Mouse (Mus musculus): ENCODE measurements at regions not wholly inside any gene's neighbourhood (a gene's known extent, or its start where the extent isn't known, plus 50 kb on each side); places are given as distances from the start of the nearest gene placed in this dataset.
A peak's percentile ranks its signal among the peaks of the same experiment; 100 is the strongest.

DNA sequence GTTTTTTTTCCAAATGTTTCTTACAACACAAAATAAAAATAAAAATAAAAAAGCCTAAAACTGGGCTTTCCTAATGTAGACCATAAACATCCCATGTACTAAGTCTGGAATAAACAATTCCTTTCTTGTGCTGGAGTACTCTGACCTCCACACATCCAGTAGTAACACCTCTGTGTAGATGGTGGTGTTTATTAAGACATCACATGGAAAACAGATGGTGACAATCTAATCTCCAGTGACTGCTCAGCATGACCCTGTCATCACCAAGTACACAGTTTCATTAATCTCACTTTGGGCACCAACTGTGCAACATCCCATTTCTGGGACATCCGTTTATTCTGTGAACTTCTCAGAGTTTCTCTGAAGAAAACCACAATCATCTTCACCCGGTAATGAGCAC lies 118.7 kb upstream of the Bank1 start:
- no peak for DNase-seq (ENCODE audit: low read depth)

DNA sequence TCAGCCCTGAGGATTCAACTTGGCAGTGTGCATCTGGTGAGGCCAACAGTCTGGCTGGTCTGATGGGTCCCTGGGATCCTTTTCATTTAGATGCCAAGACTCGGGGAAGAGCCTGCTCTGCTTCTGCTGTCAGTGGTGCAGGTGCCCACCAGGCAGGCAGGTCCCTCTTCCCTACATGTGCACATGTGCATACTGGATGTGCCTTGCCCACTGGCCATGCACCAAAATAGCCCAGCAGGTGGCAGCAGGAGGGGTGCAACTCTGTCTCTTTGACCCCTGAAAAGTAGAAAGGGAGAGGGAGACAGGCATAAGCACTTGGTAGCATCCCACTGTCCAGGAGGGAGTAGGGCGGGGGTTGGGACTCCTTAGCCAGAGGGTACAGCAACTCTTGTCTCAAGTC lies 116.2 kb upstream of the Bank1 start:
- no peak for DNase-seq (ENCODE audit: low read depth)

DNA sequence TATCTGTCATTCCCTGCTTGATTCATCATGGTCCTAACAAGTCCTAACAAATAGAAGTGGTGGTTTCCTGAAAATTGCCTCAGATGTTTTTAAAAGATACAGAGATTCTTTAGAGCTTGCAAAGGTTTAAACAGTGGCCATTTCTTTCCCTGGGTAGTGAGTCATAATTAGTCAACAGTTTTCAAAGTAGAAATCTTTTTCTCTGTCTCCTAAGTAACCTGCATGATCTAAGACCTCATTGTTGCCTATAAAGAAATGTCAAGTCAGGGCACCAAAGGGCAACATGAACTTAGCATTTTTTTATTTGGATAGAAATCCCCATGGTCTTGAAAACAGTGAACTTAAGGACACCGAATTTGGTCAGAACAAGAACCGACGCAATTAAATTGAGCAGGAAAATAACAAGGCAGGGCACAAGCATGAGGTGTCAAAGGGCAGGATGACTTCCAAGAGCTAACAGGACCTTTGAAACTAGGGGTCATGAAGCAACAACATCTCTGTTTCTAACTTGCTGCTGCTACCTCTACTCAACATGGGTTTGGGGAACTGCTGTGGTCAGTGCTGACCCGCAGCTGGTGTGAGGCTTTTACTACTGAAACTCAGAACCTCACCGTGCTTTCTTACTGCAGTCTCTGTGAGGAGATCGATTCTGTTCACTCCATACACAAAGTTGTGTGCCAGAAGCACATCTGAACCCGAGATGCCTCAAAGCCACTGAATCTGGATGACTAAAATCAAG lies 114.2 kb upstream of the Bank1 start:
- DNase-seq (ENCODE audit: low read depth) = peak; percentile 49

- DNase-seq (ENCODE audit: low read depth) = no peak
Measured at GRCm38 (mm10) chr3:136439350-136439749, 113.5 kb upstream of the Bank1 start.

DNA sequence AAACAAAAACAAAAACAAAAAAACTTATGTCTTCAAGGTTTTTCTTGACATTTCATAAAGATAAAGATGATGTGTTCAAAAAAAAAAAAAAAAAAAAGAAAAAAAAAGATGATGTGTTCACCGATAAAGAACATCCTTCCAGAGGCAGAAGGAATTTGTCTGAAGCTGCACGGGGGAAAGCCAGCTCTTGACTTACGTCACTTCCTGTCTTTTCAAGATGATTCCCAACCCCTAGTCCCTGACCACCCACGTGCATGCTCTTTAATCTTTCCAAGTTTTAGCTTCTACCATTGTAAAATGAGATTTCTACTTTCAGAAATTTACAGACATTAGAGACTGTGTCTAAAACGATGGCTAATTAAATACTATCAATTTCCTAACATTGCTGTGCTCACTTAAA lies 108.5 kb upstream of the Bank1 start:
- DNase-seq (ENCODE audit: low read depth) = no peak

DNA sequence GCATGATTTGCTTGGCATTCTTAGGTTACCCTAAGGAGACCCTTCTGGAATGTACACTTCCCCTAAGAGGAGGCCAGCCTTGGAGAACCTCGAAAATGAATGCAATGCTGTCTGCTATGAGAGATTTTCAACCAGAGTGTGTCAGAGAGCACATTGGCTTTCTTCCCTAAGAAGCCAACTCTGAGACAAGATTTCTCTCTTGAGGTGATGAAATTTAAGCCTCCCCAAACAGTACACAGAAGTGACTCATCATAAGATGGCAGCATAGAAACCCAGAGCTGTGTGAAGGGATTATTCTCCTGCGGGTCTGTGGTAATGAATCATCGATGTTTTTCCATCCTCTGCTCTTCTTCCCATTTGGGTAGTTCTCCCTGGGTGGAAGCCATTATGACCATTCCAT lies 106.2 kb upstream of the Bank1 start:
- DNase-seq (ENCODE audit: low read depth) = peak; percentile 91

DNA sequence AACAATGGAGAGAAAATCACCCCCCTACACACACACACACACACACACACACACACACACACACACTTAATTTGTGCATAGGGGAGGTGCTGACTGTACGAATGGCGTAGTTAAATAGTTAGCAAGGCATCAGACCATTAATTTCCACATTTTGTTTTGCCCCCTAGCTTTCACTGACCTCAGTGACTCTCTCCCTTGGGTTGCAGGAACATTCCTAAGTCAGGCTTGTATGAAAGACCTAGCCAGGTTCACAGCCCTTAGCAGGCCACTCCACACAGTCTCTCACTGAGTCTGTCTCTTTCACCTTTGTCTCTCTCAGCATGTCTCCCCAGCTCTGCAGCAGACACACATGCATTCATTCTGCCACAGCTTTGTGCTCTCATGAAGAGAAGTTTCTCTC lies 101.6 kb upstream of the Bank1 start:
- no peak for DNase-seq (ENCODE audit: low read depth)

GRCm38 (mm10) chr3:136426539-136427194 lies 100.8 kb upstream of the Bank1 start:
- DNase-seq (ENCODE audit: low read depth) = no peak

DNA sequence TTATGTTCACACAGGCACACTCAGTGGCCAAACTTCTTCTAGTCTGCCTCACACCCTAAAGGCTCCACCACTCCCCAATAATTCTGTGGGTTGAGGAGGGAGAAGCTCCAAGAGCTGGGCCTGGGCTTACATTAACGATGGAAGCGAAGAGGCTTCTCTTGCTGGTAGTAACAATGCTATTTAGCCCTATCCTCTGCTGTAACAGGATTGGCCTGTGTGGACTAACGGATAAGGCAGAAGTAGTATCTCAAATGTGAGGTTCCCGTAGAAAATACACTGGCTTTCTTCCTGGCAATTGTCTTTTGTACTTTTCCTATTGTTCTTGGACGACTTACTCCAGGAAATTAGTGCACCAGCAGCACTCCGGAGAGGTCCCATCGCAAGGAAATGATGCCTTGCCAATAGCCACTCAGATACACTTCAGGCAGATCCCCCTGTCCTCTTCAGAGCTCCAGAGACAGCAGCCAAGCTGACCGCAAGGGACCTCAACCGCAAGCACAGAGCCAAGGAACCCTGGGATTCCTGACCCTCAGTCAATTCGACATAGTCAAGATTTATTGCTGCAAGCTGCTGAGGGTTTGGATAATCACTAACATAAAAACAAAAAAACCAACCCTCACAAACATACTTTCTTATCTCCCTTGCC lies 96.2 kb upstream of the Bank1 start:
- DNase-seq (ENCODE audit: low read depth) = no peak

GRCm38 (mm10) chr3:136405606-136406005 lies 79.7 kb upstream of the Bank1 start:
- no peak for DNase-seq (ENCODE audit: low read depth)

DNA sequence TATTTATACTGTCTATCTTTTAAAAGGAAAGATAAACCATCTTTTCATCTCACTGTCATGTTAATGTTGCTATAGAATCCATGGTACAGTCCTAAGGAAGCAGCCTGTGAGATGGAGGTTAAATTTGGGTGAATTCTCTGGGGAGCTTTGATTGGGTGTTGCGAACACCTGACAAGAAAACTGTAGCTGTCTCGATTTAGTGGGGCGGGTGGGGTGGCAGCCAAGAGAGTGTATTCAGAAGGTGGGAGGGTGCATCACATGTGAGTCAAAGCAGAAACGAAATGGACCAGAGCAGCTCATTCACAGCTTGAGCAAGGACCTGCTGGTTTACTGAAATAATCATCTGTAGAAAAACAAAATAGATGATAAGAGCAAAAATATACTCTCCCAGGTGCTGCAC lies 57.4 kb upstream of the Bank1 start:
- no peak for DNase-seq (ENCODE audit: low read depth)

DNA sequence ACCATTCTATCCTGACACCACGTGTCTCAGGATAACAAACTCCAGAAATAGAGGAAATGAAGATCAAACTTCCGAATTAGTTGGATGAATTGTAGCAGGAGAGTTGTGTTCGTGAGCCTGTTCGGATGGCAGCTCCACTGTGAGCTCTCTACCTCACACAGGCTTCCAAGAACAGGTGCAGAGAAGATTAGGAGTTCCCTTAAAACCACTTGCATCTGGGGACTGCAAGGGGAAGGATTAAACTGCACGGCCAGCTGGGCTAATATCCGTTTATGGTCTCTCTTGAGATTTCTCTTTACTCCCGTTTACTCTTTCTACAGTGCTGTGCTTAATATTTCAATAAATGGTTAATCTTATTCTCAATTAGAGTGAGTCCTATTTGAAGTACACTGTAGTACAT lies 54.8 kb upstream of the Bank1 start:
- no peak for DNase-seq (ENCODE audit: low read depth)

- DNase-seq (ENCODE audit: low read depth) = no peak
Measured at GRCm38 (mm10) chr3:136379741-136380398, 54.0 kb upstream of the Bank1 start.

DNA sequence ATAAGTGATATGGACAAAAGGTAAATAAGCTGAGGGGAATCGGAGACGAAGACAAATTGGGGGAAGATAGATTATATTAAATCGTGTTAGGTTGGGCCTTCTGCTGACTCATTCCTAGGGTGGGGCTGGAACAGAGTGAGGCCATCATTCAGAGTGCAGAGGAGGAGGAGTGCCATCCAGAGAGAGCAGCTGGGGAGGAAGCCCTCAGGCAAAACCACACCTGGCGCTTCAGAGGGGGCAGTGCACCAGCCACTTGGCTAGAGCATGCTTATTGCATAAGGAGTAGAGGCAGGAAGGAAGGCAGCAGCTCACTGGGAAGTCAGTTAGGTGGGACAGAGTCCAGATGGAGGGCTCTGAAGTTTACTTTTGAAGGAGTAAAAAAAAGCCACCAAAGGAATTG lies 51.0 kb upstream of the Bank1 start:
- DNase-seq (ENCODE audit: low read depth) = peak; percentile 9

Data from NIH3T3 (cell line).